Mouse (Mus musculus) gastrocnemius, postnatal 25 days (tissue): ENCODE measurements around the gene Sprtn. TPM values are rescaled to one million over a fixed set of nuclear protein-coding genes. Genes with fewer than 3 reads are reported as not detected.

Experiments used
- DNase-seq: peaks from one replicate; pipeline ENCODE4 v3.0.0; 2022
- long read RNA-seq, 2 experiments: library from polyadenylated mRNA; stranded (forward); transcript quantifications; one replicate each; pipeline ENCODE4 v2.0.0; 2021
- total RNA-seq, 2 experiments: library from RNA; stranded (reverse); gene quantifications; 1 replicate in 1 of 2; 2 replicates in 1 of 2; pipeline ENCODE4 v1.2.3; 2021

Sprtn gene
- total RNA-seq, result 1 to 10 TPM; 4.8 to 5.3 TPM
- long read RNA-seq, experiment 1, partial matches to known transcripts, result 0 of 2 reads
- long read RNA-seq, experiment 1, other reads (novel, unspliced or antisense), result 2 of 2 reads
- long read RNA-seq, experiment 2, full-length matches to known transcripts, result 1 of 4 reads
- long read RNA-seq, experiment 2, partial matches to known transcripts, result 1 of 4 reads
- long read RNA-seq, experiment 2, other reads (novel, unspliced or antisense), result 2 of 4 reads

DNA sequence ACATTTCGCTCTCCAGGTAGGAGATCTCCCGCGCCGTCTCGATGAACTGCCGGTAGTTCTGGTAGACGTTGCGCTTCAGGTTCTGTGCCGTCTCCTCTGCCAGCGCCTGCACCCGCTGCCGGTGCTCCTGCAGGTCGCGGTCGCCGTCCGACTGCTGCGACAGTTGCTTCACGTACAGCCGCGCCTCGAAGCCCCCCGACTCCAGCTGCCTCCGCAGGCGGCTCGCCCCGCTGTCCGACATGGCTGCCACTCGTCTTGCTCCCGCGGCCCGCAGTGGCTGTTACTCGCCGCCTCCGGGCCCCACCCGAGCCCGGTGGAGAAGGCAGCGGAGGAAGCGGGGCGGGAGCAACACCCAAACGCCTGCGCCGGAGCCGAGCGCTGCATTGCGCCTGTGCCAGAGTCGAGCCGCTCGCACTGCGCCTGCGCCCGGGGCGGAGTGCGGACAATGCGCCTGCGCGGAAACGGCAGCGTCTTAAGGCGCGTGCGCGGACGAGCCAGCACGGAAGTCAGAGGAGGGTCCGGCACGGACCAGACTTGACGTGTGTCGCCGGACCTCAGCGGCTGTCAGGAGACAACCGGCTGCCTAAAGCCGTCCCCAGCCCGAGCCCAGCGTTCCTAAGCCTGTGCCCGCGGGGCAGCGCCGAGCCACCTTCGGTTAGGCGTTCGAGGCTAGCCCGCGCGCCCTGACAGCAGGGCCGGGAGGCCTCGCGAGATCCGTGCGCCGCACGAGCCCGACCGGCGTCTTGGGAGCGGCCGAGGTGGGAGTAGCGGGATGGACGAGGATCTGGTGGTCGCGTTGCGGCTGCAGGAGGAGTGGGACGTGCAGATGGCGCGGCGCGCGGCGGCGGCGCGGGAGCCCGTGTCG lies at the start of gene Sprtn, which contains the start of gene Exoc8:
Sprtn (plus strand) TSS at position 501 of the 865 bp plus-strand sequence.
Exoc8 (minus strand) TSS at position 320 of the 865 bp plus-strand sequence.
- peak; percentile 96 for DNase-seq

DNA sequence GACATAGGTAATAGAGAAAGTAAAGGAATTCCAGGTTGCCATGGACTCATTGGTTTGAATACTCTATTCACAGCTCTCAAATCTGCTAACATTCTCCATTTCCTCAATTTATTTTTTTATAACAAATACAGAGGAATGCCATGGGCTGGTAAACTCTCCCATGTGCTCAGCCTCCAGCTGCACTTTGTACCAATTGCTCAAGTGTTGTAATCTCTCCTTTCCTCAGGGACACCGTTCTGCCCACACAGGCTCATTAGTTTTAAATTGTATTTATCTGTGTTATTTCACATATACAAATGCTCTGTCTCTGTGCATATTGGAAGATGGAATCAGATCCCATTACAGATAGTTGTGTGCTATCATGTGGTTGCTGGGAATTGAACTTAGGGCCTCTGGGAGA lies 44.2 kb upstream of the Sprtn start:
- no peak for DNase-seq

- no peak for DNase-seq
These were observed 38.2 kb upstream of the Sprtn start for GRCm38 (mm10) chr8:124859466-124859865.

DNA sequence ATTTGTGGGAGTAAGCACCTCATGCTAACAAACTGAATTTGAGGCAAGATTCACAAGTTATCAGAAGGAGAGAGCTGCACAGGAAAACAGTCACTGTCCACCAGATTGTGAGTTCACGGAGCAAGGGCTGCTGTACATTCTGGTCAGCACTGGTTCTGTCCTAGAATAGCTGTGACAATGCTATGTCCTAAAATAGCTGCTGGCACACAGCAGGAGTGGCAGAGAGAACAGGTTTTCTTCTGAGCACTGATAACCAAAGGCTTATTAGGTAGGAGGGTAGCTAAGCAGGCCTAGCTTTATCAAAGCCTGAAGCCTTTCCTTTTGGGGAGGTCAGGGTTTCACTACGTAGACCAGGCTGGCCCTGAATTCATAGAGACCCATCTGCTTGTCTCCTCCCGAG lies 37.5 kb upstream of the Sprtn start:
- DNase-seq, result no peak

DNA sequence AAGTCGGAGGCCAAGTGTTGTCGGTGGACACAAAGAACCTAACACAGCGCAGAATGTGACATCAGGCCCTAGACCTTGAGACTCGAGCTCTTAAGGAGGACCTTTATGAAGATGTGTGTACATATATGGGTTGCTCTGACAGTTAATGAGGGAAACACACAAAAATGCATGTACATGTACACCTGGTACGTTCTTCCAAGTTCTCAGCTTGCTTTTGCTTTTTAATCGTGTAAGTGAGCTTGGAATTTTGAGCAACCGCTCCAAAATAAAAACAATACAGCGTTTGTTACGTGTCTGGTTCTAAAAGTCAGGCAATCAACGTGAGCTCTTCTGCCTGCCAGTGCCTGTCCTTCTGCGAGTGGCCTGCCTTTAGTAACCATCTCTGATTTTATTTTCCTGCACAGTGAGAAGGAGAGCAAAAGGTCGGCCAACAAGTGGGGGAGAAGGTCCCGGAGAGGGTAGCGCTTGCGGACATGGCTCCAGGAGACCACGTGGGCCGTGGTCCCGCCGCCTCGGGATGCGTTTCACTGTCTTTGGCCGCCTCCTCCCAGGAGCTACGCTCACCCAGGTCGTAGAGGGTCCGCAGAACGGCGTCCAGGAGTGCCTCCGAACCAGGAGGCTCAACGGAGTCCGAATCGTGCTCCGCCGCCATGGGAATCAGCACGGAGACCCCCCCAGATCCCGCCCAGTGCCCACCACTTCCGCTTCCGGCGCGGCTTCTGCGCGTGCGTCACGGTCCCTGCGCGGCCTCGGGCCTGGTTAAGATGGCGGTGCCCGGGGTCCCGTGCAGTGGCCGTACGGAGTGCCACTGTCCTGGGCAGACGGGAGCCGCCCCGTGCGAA lies 35.1 kb upstream of the Sprtn start, which contains the start of the genes Gnpat and 2810004N23Rik:
Gnpat (plus strand) TSS at position 713 of the 842 bp plus-strand sequence.
2810004N23Rik (minus strand) TSS at position 800 of the 842 bp plus-strand sequence.
- peak; percentile 90 for DNase-seq

DNA sequence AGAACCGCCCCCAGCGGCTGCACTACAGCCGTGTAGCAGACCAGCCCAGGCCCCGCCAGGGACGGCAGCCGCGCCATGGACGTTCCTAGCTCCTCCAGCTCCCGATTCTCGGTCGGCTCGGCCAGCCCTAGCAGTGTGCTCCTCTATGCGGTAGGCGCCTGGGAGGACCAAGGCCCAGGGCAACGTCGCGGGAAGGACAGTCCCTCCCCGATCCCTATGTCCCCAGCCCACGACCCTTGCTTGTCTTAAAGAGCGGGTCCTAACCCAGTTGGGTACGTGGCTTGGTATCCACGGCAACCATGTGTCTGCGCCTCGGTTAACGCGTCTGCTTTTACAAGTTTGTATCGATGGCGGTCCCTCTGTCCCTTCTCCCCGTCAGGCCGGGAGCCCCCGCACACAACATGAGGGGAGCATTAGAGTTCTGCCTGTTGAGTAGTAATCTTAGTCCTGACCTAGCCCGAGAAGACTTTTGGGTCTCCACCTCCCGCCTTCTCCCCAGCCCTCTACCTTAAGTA lies 34.5 kb upstream of the Sprtn start:
- DNase-seq, result no peak

DNA sequence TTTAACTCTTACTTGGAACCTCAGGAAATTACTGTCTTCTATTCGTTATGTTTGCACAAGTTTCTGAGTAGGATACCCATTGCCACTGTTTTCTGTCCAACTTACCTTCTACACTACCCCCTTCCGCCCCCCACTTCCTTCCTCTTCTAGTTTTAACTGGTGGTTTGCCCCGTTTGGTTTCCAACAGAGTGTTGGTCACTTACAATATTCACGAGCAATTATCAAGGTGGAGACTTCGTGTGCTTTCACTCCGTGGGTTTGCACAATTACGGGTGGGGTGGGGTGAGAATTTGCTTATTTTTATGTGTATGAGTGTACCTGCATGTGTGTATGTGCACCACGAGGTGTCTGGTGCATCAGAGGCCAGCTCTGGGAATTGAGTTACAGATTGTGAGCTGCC lies 34.0 kb upstream of the Sprtn start:
- no peak for DNase-seq

DNA sequence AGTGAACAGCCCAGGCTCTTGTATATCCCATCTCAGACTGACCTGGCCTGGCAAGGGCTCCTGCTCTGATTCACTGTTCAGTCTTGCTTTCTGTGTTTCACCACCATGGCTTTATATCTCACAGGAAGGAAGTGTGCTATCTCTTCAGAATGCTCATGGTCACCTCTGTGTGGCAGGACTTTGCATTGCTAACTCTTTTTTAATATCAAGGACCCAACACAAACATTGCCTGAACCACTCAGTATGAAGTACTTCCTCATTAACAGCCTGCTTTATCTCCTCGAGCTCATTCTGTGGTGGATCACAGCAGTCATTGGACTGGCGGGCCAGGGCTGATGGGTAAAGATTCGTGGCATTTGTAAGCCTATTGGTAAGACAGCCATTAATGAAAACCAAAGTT lies 31.0 kb upstream of the Sprtn start:
- no peak for DNase-seq

DNA sequence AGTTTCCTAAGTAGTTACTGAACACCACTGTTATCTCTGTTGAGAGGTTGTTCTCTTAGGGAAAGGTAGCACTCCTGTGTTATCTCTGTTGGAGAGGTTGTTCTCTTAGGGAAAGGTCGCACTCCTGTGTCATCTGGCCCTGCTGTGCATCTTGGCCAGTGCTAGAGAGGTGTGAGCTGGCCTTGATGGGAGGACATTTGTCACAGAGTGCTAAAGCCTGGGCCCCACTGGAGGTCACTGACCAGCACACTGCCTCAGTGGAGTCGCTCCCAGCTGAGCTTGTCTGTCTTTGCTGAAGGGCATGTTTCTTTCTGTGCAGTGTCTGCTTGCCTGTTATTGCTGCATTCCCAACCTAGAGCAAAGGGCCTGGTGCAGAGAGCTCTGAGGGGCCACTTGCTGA lies 30.6 kb upstream of the Sprtn start:
- no peak for DNase-seq

DNA sequence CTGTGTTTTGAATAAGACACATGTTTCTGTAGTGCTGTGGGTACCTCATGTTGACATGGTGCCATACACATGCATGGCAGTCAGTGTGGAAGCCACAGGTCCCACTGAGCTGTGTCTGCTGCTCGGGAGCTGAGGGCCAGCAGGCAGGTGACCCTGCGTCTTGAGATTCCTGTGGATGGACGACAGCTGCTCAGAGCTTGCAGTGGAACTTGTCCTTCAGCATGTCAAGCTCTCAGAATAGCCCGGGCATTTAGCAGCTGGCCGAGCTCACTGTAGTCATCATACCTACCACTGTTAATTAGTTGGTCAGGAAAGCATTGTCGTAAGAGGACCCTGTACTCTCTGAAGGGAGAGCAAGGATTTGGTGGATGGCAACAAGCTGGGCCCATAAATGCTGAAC lies 28.0 kb upstream of the Sprtn start:
- peak; percentile 31 for DNase-seq

DNA sequence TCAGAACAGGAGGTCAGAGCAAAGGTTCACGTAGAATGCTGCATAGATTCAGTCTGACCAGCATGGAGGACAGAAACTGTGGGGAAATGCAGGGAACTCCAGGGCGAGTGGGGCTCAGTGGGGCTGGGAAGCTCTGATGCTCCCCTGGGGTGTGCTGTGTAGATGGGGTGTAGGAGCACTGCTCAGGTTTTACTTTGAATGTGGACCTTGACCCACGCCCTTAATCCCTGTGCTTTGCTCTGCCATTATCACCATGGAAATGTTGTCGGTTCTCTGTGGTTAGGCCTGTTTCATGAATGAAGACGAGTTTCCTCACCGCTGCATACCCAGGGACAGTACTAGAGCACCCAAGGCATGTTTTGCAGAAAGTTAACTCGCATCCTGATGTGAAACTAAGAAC lies 26.2 kb upstream of the Sprtn start:
- DNase-seq, result no peak

GRCm38 (mm10) chr8:124872081-124872480 lies 25.6 kb upstream of the Sprtn start:
- no peak for DNase-seq

- DNase-seq, result no peak
These were observed 25.0 kb upstream of the Sprtn start for GRCm38 (mm10) chr8:124872690-124873089.

GRCm38 (mm10) chr8:124878141-124878540 lies 19.5 kb upstream of the Sprtn start:
- no peak for DNase-seq

GRCm38 (mm10) chr8:124878946-124879526 lies 18.6 kb upstream of the Sprtn start:
- no peak for DNase-seq

DNA sequence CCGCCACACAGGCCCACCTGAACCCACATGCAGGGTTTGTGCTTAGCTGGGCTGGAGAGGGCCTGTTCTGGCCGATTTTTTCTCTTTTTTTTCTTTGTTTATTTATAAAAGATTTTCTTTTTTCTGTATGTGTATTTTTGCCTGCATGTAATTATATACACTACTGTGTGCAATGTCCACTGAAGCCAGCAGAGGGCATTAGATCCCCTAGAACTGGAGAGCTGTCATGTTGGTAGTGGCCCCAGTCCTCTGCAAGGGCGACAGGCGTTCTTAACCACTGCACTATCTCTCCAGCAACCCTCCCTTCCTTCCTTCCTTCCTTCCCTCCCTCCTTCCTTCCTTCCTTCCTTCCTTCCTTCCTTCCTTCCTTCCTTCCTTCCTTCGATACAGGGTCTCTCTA lies 9.3 kb upstream of the Sprtn start:
- DNase-seq, result no peak

DNA sequence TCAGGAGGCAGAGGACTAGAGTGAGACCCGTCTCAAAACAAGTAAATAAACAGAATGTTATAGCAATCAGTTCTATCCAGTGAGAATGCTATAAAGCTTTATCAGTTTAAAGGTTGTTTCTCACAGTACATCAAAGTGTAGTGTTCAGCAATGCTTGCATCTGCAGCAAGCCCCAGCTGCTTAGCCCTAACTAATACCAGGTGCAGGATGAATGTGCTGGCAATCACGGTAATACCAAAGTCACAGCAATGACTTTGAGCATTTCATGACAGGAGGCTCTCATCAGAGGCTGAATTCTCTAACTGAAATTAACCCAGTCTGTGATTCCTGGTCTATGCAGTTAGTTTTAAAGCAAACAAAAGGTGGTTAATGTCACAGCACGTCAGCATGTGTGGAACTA lies 5.1 kb upstream of the Sprtn start:
- DNase-seq, result no peak

GRCm38 (mm10) chr8:124896010-124896631 lies 1.6 kb upstream of the Sprtn start:
- DNase-seq, result no peak

DNA sequence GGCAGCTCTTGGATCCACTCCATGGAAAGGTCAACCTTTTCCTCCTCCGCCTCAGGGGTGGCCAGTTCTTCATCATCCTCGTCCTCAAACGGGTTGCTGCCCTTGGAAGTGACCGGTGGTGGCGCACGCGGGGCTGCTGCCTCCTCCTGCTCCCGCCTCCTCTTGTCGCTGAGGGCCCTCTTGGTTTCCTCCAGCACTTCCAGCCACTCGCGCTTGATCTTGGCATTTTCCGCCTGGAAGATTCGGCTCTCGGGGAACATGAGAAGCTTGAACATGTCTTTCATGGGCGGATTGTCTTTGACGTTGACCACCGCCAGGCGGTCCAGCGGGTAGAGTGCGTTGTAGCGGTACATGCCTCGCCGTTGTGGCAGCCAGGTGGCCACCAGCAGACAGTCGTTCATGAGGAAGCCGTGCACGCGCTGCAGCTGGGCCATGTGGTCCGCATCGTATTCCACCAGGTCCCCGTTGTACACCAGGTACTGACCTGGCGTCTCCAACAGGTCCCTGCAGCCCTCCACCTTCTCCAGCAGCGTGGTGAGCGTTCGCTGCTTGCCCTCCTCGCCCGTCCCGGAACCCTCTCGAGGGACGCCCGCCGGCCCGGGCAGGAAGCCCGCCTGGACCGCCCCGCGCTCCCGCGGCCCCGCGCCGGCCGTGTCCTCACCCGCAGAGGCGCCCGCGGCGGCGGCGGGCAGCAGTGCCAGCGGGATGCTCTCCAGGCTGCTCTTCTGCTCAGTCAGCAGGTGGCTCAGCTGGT lies 877 bp upstream of the Sprtn start:
- DNase-seq, result peak; percentile 76

- DNase-seq, result no peak
These were observed 692 bp downstream of the Sprtn start for GRCm38 (mm10) chr8:124898251-124898905.
